Mouse (Mus musculus) ovary, postnatal 14 days (tissue): ENCODE measurements around the gene Slamf1.

Source experiments
- DNase-seq: peaks from one replicate; pipeline ENCODE4 v3.0.0; 2022; ENCODE audit warnings: low spot score

Gene Slamf1

DNA sequence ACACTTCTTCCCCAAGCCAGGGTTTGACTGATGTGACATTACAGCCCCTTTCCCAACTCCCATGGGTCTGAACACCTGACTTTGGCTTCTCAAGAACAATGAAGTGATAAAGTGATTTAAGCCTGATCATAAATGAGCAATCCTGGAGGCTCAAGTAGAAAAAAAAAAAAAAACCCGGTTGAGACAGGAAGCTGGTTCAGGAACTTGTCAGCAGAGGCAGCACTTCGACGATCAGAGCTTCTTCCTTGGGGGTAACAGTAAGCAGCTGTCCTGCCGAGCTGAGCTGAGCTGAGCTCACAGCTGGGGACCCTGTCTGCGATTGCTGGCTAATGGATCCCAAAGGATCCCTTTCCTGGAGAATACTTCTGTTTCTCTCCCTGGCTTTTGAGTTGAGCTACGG lies at the start of gene Slamf1:
TSS of gene Slamf1 (plus strand) at position 230 of the 400 bp plus-strand sequence.
- DNase-seq: no peak

DNA sequence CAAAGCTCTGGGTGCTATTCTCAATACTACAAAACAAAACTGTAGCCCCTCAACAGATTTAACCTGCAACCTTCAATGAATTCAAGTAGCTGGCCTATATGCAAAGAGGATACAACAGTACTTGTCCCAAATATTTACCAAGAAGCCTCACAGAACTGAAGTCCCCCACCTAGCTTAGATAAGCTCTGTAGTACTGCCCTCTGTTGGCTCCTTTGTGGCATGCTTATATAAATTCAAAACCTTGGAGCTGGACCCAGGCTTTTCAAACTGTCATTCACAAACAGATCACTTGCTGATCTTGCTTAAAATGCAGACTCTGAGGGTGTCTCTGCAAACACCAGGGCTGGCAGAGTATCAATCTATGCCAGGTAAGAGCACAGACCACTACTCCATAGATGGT lies 35.7 kb upstream of the Slamf1 start:
- DNase-seq: no peak

DNA sequence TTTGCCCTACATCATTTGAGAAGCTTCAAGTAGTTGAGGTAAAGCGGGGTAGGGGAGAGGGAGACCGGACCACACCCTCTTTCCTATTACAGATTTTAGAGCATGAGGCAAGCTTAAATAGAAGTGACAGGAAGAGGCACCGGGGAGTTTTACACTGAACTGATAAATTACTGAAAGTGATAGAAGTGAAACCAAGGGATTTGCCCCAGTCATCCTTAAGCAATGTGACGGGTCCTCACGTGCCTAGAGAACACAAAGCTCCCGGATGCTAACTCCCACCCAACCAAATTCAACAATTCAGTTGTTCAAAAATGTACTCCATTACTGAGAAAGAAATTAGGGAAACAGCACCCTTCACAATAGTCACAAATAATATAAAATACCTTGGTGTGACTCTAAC lies 32.0 kb upstream of the Slamf1 start:
- DNase-seq: no peak

DNA sequence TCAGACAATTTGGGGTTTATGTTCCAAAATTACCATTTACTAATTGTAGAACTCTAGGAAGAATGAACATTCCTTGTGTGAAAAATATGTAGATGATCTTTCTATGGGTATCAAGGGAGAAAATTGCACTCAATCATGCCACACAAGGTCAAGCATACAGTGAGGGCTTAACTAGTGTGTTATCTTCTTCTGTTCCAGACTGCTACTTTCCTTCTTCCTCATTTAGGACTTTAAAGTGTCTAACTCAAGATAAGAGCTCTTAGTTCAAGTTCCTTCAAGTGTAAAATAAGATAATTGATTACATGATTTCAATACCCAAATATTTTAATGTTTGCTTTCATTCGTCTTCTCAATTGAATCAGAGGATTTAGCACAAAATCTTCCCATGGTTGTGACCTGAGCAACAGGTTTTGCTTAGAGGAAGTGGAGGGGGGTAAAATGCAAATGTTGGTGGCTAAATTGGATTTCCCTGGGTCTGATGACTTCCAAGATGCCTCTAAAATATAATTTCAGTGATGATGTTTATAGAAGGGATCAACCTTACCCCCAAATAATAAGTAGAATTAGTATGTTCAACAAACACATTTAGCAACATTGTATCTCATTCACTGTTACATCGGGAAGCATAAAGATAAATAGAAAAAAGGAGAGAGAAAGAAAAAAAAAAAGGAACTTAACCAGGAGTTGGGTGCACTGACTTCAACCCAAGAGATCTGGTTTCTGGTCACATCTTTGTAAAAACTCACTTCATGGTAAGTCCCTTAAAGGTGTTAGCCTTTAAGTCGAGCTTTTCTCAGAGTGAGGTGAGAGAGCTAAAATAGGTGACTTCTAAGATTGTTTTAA lies 18.6 kb upstream of the Slamf1 start:
- DNase-seq: no peak

DNA sequence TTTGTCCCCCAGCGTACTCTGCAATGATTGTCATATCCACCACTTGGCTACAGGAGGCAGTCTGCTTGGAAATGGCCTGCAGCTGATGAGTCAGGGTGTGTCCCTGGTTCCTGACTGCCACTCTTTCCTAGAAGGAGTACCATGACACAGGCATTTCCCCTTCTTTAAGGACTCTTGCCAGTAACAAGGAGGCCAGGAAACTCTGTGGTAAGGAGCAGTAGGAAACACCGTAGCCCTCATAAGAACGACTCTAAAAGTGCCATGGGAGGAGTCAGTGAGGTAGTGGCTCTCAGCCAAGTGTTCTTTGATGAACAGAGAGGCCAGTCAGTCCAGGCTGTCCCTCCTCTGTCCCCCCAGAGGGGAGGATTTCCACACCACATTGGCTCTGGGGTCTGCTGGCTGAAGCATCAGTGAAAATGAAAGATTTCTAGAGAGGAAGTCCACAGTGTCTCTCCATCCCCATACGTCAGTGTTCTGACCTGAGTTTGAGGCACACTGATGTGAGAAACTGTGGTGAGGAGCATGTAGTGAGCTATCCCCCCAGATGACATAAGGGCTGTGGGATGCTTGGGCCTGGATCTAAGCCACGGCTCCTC lies 5.0 kb upstream of the Slamf1 start:
- no peak for DNase-seq

DNA sequence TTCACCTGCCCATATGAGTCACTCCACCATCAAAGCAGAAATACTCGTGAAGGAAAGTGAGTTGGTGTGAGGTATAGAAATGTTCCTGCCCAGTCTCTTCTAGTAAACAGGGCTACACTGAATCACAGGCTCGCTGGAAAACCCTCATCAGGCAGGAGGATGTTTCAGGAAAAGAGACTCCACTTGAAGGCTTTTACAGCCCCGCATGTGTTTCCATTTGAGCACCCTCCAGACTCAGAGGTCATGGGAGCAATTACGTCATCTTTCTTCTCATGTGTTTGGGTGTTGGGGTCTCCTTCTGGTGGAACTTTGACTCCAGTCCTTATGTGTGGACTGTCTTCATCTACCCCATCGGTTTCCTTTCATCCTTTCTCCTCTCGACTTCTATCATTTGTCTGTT lies 4.1 kb downstream of the Slamf1 start:
- DNase-seq: no peak

DNA sequence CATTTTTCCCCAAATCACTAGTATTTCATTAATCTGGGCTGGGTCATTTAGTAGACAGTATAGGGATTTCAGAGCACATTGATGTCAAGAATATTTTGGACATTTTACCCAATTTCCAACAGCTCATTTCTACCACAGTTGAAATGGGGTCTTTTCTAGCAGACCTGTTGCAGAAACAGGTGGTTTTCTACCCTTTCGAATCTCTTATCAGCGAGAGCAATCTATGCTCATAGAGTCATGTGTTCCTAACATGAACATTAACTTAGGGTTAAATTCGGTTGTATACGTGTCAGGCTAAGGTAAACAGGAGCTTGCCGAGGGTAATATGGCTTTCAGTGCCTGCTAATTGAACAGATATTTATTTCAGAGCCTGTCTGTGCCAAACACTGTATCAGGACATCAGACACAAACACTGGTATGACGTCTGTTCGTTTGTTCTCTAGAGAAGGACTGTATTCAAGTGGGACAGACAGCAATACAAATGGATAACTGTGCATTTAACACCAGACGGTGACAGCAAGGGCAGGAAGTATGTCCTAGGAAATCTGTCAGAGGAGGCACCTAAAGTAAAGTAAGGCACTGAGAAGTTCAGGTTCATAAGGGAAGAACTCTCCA lies 5.3 kb downstream of the Slamf1 start:
- no peak for DNase-seq

DNA sequence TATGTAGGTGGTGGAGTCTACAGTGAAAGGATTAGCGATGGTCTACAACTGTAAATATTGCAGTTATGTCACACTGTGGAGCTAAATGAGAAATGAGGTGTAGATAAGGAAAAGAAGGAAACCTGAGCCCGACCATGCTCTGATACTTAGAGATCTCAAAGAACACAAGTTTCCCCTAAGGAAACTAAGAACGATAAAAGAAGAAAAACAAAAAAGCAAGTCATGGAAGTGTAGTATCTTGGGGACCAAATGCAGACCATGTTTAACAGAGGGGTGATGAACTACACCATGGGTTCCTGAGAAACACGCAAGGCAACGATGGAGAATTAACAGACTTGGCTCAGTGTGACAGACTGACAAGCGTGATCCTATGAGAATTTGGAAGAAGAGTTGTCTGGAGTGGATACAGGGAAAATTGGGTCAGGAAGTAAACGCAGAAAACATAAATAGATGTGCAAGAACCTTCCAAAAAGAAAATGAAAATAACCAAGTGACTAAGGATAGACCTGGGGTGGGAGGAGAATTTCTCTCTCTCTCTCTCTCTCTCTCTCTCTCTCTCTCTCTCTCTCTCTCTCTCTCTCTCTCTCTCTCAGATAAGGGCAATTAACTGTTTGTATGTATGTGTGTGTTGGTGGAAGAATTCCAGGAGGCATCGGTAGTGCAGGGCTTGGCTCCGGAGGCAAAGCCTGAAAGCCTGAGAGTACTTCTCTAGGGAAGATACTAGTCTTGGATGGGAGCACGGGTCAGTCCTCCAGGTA lies 6.5 kb downstream of the Slamf1 start:
- DNase-seq: no peak

DNA sequence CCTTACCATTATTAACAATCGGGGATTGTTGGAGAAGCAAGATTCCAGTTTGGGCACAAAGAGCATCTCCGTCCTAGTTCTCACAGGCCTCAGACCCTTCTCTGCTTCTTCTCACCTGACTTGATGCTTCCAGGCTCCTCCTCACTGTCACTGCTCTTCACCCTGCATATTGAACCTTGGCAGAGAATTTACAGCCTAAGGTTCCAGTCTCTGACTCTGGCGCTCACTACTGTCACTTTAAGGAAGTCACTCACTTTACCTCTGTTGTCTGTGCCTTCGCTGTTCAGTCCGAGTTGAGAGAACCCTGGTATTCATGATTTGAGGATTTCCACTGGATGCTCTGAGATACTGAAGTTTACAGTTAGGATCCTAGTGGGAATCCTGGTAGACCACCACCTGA lies 7.3 kb downstream of the Slamf1 start:
- no peak for DNase-seq

DNA sequence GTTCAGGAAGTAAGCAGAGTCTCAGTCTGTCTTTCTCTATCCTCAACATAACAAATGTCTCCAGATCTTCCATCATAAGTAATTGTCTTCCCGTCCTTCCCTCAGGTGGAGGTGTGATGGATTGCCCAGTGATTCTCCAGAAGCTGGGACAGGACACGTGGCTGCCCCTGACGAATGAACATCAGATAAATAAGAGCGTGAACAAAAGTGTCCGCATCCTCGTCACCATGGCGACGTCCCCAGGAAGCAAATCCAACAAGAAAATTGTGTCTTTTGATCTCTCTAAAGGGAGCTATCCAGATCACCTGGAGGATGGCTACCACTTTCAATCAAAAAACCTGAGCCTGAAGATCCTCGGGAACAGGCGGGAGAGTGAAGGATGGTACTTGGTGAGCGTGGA lies 7.8 kb downstream of the Slamf1 start:
- no peak for DNase-seq

DNA sequence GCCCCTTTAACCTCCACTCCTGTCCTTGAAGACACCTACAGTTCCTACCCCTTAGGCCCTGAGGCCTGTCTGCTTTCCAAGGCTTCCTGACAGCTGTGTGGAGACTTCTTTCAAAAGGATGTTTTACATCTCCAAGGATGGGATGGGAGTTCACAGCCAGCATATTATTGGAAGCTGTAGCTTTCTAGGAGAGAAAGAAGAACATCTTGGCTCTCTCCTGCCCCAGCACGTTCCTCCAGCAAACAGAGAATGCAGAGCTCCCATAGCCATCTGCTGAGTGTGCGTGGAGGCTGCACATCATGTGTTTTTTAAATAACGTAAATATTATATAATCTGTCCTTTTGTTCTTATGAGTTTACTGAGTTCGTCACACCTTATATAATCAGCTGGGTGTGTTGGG lies 8.9 kb downstream of the Slamf1 start:
- DNase-seq: no peak

DNA sequence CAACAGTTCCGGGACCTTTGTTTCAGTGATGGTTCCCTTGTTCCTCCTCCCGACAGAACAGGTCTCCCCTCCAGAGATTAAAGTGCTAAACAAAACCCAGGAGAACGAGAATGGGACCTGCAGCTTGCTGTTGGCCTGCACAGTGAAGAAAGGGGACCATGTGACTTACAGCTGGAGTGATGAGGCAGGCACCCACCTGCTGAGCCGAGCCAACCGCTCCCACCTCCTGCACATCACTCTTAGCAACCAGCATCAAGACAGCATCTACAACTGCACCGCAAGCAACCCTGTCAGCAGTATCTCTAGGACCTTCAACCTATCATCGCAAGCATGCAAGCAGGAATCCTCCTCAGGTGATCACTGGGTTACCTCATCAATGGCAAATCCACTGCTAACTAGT lies 10.1 kb downstream of the Slamf1 start:
- no peak for DNase-seq

DNA sequence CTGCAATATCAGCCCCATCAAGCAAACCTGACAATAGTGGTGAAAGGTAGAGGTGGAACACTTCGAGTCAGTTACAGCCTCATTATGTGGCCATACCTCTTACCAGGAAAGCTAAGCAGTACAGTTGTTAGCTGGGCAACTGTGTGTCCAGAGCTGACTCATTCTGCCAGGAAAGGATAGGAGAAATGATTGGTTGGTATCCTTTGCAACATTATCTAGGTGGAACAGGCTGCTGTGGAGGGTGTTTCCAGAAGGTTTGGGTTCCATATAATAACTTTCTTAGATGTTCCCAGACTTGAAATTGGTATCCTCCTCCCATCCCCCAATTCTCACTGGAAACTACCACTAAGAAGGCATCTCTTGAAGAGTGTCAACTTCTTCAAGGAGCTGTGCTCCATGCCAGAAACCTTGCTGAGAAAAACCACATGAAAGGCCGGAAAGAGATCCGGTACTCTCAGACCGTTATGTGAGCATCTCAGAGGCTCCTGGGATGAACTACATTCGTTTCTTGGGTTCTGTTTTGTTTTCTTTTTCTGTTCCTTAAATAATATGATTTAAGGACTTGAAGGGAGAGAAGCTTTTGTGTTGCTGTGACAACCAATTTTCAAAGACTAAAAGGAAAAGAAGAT lies 15.5 kb downstream of the Slamf1 start:
- DNase-seq: no peak

DNA sequence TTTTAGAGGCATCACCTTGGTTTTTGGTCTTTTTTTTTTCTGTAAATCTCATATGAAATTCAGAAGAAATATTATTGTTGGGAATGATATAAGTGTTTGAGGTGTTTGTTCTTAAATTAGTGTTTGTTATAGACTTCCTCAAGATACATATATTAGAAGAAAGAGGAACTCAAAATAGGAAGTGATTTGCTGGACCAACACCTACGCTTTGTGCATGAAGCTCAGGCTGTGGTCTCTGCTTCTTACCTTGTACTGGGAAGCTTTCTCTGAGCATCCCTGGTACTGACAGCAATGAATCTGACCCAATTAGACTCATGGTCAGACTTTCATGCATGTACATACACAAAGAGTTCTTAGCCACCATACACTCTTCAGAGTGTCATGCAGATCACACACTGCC lies 18.9 kb downstream of the Slamf1 start:
- DNase-seq: no peak

DNA sequence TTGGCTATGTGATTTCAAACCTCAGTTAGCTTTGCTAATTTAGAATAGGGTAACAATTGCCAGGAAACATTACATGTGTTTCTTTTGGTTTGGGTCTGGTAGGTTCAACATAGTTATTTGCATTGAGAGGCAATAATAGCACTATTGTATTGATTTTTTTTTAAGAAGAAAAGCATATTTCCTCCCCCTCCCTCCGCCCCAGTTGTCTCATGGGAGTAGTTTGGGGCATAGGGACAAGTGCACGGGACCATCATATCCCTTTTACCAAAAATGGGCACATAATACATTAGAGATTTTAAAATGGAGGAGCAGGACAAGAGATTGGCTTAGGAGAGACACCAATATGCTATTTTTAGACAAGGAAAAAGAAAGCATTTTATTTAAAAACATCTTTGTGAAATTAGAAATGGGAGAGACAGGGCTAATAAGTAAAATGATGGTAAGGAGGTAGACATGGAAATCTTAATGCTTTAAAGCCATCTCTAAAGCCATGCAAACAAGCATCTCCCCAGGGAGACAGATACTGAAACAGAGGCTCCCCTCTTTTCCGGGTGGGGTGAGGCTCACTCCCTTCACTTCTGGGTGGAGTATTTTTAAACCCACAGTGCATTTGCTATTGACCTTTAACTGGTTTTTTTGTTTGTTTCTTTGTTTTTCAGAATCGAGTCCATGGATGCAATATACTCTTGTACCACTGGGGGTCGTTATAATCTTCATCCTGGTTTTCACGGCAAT lies 20.5 kb downstream of the Slamf1 start:
- DNase-seq: no peak

DNA sequence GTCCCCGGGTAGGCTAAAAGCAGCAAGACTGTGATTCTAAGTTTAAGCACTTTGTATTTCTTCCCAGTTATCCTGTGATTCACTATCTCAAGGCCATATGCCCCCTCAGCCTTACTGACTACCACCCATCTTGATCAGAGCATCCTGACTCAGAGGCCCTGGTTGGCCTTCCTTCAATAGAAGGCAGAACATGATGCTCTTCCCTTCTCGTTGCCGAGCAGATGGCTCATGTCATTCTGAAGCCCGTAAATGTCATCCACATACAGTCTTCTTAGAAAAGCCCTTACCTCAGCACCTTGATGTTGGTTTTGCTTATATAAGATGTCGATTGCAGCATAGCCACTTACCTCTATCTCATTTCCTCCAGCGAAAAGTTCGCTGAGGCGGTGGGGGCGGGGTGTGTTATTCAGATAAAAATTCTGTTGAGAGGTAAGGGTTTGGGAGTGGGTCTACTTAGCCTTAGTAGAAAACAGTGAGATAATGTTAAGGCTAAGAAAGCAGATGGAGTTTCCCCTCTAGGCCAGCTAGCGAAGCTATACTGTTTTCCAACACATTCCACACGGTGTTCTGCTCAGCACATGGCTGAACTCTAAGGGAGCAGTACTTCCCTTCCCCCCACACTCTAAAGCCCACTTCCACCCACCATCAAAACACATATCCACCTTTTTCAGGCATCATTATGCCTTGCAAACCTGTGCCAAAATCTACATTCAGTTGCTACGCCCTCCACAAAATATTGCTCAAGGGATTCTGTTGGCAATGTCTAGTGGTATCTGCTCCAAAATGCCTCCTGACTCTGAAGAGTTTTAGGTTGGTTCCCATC lies 21.7 kb downstream of the Slamf1 start:
- no peak for DNase-seq

DNA sequence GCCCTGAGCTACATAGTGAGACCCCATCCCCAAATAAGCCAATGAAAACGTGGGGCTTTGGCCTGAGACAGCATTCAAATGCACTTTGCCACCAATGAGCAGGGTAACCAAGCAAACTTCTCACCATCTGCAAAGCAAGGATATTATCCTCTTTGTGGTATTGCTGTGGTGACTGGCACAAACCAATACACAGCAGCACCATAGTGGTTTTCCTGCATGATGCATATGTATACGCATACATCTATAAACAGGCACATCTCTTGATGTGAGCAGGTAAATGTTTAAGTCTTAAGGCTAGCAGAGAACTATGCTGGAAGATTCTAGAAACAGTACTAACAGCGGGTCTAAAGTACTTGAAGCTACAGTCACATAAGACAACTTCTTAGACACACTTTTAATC lies 22.5 kb downstream of the Slamf1 start:
- no peak for DNase-seq

DNA sequence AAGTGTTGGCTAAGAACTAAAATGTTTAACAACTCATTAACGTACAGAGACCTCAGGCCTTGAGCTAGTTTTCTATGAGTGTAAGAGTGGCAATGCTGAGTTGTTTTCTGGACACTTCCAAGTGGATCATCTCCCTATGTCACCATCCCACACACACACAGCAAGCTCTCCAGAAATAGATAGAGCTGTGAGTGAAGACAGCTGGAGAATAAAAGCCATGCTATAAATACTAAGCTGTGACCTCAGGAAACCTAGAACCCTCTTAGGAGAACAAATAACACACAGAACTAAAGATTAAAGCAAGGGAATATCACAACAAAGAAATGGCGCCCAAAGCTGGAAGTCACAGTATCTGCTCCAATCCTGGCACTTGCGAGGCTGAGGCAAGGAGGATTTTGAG lies 24.6 kb downstream of the Slamf1 start:
- no peak for DNase-seq

DNA sequence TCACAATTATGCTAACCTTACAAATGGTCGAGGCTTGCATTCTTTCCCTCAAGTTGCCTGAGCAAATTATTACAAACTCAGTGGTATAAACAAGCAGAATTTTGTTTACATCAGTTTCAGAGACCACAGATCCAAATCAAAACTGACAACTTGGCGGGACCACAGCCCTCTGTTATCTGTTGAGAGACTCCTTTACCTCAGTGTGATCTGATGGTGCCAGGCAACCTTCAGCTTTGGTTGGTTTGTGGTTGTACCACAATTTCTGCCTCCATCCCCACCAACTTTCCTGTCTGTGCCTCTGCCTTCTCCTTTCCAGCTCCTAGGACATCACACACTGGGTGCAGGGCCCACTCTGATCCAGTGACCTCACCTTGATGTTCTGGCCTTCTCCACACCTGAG lies 29.3 kb downstream of the Slamf1 start:
- DNase-seq: no peak

DNA sequence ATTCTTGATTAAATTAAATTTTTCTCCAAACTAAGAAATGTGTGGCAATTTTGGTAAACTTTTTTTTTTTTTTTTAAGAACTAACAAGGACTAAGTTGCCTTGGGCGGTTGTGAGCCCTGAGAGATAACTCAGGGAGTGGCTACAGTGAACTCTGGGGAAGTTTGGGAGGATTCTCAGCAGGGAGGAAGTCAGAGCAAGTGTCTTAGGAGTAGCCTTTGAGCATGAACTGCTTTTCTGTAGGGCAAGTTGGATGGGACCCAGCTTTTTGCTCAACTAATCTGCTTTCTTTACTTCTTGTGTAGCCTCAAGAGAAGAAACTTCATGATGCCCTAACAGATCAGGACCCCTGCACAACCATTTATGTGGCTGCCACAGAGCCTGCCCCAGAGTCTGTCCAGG lies 30.9 kb downstream of the Slamf1 start:
- no peak for DNase-seq

DNA sequence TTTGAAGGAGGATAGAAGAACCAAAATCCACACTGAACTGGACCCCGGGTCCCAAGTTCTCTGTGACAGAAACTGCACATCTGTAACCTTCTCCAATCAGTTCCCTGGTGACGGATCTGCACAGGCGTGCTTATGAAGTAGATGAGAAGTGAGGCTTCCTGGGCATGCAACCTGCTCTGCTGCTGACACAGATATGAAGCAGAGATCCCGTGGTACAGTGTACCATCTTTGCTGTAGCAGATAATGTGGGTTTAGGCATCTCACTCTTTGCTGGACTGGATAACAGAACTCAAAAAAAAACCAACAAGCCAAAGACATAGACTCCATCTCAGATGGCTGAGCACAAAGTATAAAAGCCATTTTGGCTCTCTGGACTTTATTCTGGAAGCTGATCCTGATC lies 32.7 kb downstream of the Slamf1 start:
- DNase-seq: no peak
